8 mouse cellular contexts compared by ENCODE assay signal in the genomic region with DNA sequence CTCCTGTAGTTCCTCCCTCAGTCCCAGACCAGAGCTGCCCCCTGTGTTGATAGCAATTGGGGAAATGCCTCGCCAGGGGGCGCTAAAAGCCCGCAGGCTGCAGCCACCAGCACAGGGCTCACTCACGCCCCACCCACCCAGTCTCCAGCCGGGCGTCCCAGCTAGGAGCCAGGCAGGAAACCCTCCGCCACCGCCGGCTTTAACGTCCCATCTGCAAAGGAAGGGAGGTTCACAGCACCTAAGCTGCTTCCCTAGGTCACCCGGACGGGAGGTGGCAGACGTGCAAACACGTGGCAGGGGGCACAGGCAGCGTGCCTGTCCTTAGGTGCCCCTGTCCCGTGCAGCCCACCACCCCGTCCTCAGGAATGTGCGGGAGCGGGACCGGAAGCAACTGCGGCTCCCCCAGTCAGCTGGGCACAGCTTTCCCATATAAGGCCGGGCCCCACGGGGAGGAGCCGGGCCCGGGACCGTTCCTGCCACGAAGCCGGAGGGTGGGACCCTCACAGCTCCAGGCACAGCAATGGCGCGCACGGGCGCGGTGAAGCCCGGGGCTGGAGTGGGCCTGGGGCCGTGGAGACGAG. TPM values are rescaled to one million over a fixed set of nuclear protein-coding genes. Genes with fewer than 3 reads are reported as not detected.
DNase-seq lines count a peak whose midpoint lies in the region; ATAC-seq and TF ChIP-seq lines count a peak whose summit lies in the region.

No protein-coding gene starts in this region.

- peaks cover 5% of the 10 kb centered on the region for H3K4me1 ChIP-seq in bone marrow macrophage, adult 2 months (ENCODE audit: control insufficient read depth, insufficient read depth, low read length)
- peaks cover 44% of the 10 kb centered on the region for H3K4me1 ChIP-seq in embryonic facial prominence, embryonic 15.5 days
- peaks cover 28% of the 10 kb centered on the region for H3K4me1 ChIP-seq in limb, embryonic 14.5 days (ENCODE audit: control insufficient read depth, insufficient read depth, low read length)
- peaks cover 9% of the 10 kb centered on the region; the same call in 1 of the 2 replicates for H3K4me1 ChIP-seq in midbrain, embryonic 16.5 days (ENCODE audit: control insufficient read depth, insufficient read depth, low read length)
- peaks cover 13% of the 10 kb centered on the region for H3K4me1 ChIP-seq in spleen, adult 2 months (ENCODE audit: control insufficient read depth, insufficient read depth, insufficient read length)

- no peak overlapping the region for H3K27ac ChIP-seq in bone marrow macrophage, adult 2 months (ENCODE audit: insufficient read depth, low read depth, low read length)
- peak overlapping the region; percentile 97 for H3K27ac ChIP-seq in embryonic facial prominence, embryonic 15.5 days (replicated peaks)
- peak overlapping the region; percentile 90 for H3K27ac ChIP-seq in limb, embryonic 14.5 days (replicated peaks; ENCODE audit: low read depth, low read length)
- H3K27ac ChIP-seq in midbrain, embryonic 16.5 days (ENCODE audit: low read length): peak overlapping the region; percentile 77
- peak overlapping the region; percentile 63 for H3K27ac ChIP-seq in spleen, adult 2 months (ENCODE audit: insufficient read depth, low read length)

- peak overlapping the region; percentile 58 for H3K4me3 ChIP-seq in bone marrow macrophage, adult 2 months (ENCODE audit: insufficient read depth, low read length)
- peak overlapping the region; percentile 57 for H3K4me3 ChIP-seq in embryonic facial prominence, embryonic 15.5 days (replicated peaks)
- H3K4me3 ChIP-seq in limb, embryonic 14.5 days (replicated peaks; ENCODE audit: low read length): peak overlapping the region; percentile 44
- H3K4me3 ChIP-seq in midbrain, embryonic 16.5 days (ENCODE audit: low read depth, low read length): peak overlapping the region; percentile 60
- peak overlapping the region; percentile 57 for H3K4me3 ChIP-seq in spleen, adult 2 months (ENCODE audit: extremely low read depth, insufficient read depth, insufficient read length)

- WGBS in embryonic facial prominence, embryonic 15.5 days: under 1% methylated on average over 36 of the region's 36 CpGs
- WGBS in limb, embryonic 14.5 days: under 1% methylated on average over 35 of the region's 36 CpGs
- under 1% methylated on average over 33 of the region's 36 CpGs for WGBS in midbrain, embryonic 16.5 days
- 1% methylated on average over 36 of the region's 36 CpGs for WGBS in spleen, adult 2 months

- TF ChIP-seq CTCF in bone marrow macrophage, adult 2 months (IDR thresholded peaks at IDR 0.05; ENCODE audit: low read depth, low read length): peak; percentile 82; the same call in 1 of the 2 replicates
- peak; percentile 95 for TF ChIP-seq CTCF in spleen, adult 2 months (IDR thresholded peaks at IDR 0.05; ENCODE audit: extremely low read depth, insufficient read depth, insufficient read length, insufficient replicate concordance)

- H3K4me2 ChIP-seq in embryonic facial prominence, embryonic 15.5 days (replicated peaks): peak overlapping the region; percentile 85
- H3K4me2 ChIP-seq in limb, embryonic 14.5 days (replicated peaks; ENCODE audit: low read depth, low read length, severe bottlenecking): peak overlapping the region; percentile 62
- peak overlapping the region; percentile 98 for H3K4me2 ChIP-seq in midbrain, embryonic 16.5 days (ENCODE audit: low read length)

- TF ChIP-seq POLR2A in bone marrow macrophage, adult 2 months (IDR thresholded peaks at IDR 0.05; ENCODE audit: borderline replicate concordance, low read depth, low read length): no peak
- TF ChIP-seq POLR2A in limb, embryonic 14.5 days (IDR thresholded peaks at IDR 0.05; ENCODE audit: borderline replicate concordance, extremely low read depth, insufficient read depth, insufficient read length): peak; percentile 36; the same call in 1 of the 2 replicates
- TF ChIP-seq POLR2A in spleen, adult 2 months (IDR thresholded peaks at IDR 0.05; ENCODE audit: low read depth, low read length): no peak

- H3K9ac ChIP-seq in embryonic facial prominence, embryonic 15.5 days: peak overlapping the region; percentile 45
- H3K9ac ChIP-seq in limb, embryonic 14.5 days (ENCODE audit: low read depth, low read length, severe bottlenecking): peak overlapping the region; percentile 58
- H3K9ac ChIP-seq in midbrain, embryonic 16.5 days (ENCODE audit: low read depth, low read length): peak overlapping the region; percentile 81

- peak; percentile 88 for ATAC-seq in embryonic facial prominence, embryonic 15.5 days (ENCODE audit: insufficient number of reproducible peaks, low FRiP score, low TSS enrichment, low read depth)
- peak; percentile 90 for ATAC-seq in limb, embryonic 14.5 days (ENCODE audit: low FRiP score, low read depth)
- peak; percentile 83 for ATAC-seq in midbrain, embryonic 16.5 days

- H3K36me3 ChIP-seq in embryonic facial prominence, embryonic 15.5 days: peaks cover 34% of the 10 kb centered on the region
- peaks cover 45% of the 10 kb centered on the region for H3K36me3 ChIP-seq in limb, embryonic 14.5 days (ENCODE audit: control insufficient read depth, insufficient read depth, low read length)
- H3K36me3 ChIP-seq in midbrain, embryonic 16.5 days (ENCODE audit: control insufficient read depth, insufficient read depth, low read length): no peaks in the 10 kb centered on the region
- H3K36me3 ChIP-seq in spleen, adult 2 months (ENCODE audit: control insufficient read depth, insufficient read depth, low read length): no peaks in the 10 kb centered on the region

- DNase-seq in B cell, adult 2 months: peak; percentile 95
- DNase-seq in heart, adult 9 months (ENCODE audit: low spot score in 2 of 2): peak; percentile 97
- DNase-seq in kidney, adult 9 months: peak; percentile 97
- DNase-seq in limb, embryonic 14.5 days (ENCODE audit: low spot score): peak; percentile 97
- DNase-seq in spleen, adult 2 months (ENCODE audit: low read depth in 1 of 2, low spot score in 2 of 2): peak; percentile 67 to 90

- H3K27me3 ChIP-seq in embryonic facial prominence, embryonic 15.5 days: no peaks in the 10 kb centered on the region
- no peaks in the 10 kb centered on the region for H3K27me3 ChIP-seq in limb, embryonic 14.5 days (ENCODE audit: control insufficient read depth, insufficient read depth, low read length)
- no peaks in the 10 kb centered on the region for H3K27me3 ChIP-seq in midbrain, embryonic 16.5 days (ENCODE audit: control insufficient read depth, insufficient read depth, low read depth, low read length)
- H3K27me3 ChIP-seq in spleen, adult 2 months (ENCODE audit: control insufficient read depth, insufficient read depth, low read length): no peaks in the 10 kb centered on the region

- H3K9me3 ChIP-seq in embryonic facial prominence, embryonic 15.5 days (replicated peaks): no peaks in the 10 kb centered on the region
- no peaks in the 10 kb centered on the region for H3K9me3 ChIP-seq in limb, embryonic 14.5 days (ENCODE audit: control insufficient read depth, low read length)
- H3K9me3 ChIP-seq in midbrain, embryonic 16.5 days (replicated peaks; ENCODE audit: control insufficient read depth, low read length, poor library complexity, severe bottlenecking): no peaks in the 10 kb centered on the region

RNA-seq across cellular contexts. Expression of a gene that starts 4.9 kb away (rescaled TPM):
- polyA plus RNA-seq in bone marrow macrophage, adult 2 months (2012; ENCODE audit: insufficient read depth, insufficient read length, missing spikeins): 5.8 and 7.5 TPM in 2 replicates
- 89.2 and 93.7 TPM in 2 replicates for polyA plus RNA-seq in embryonic facial prominence, embryonic 15.5 days (2015; fragmentation: Nextera tagmentation; extraction: Ambion mirVana)
- polyA plus RNA-seq in limb, embryonic 14.5 days (2012; rRNA removed): 59.0 and 64.7 TPM in 2 replicates
- 71.8 and 79.6 TPM in 2 replicates for polyA plus RNA-seq in limb, embryonic 14.5 days (2014; fragmentation: Nextera tagmentation; extraction: Ambion mirVana)
- 14.2 and 14.7 TPM in 2 replicates for polyA plus RNA-seq in midbrain, embryonic 16.5 days (2015; fragmentation: Nextera tagmentation; extraction: Ambion mirVana)
- polyA plus RNA-seq in spleen, adult 2 months (2012; rRNA removed): 13.0 and 14.6 TPM in 2 replicates

RNA-seq across cellular contexts. Expression of a gene that starts 21.0 kb away (rescaled TPM):
- 24.5 and 31.8 TPM in 2 replicates for polyA plus RNA-seq in bone marrow macrophage, adult 2 months (2012; ENCODE audit: insufficient read depth, insufficient read length, missing spikeins)
- 197 and 208 TPM in 2 replicates for polyA plus RNA-seq in embryonic facial prominence, embryonic 15.5 days (2015; fragmentation: Nextera tagmentation; extraction: Ambion mirVana)
- polyA plus RNA-seq in limb, embryonic 14.5 days (2012; rRNA removed): 201 and 256 TPM in 2 replicates
- 191 and 214 TPM in 2 replicates for polyA plus RNA-seq in limb, embryonic 14.5 days (2014; fragmentation: Nextera tagmentation; extraction: Ambion mirVana)
- 87.5 and 129 TPM in 2 replicates for polyA plus RNA-seq in midbrain, embryonic 16.5 days (2015; fragmentation: Nextera tagmentation; extraction: Ambion mirVana)
- 36.7 and 50.7 TPM in 2 replicates for polyA plus RNA-seq in spleen, adult 2 months (2012; rRNA removed)

RNA-seq across cellular contexts. Expression of a gene that starts 30.9 kb away (rescaled TPM):
- 1.1 and 1.2 TPM in 2 replicates for polyA plus RNA-seq in bone marrow macrophage, adult 2 months (2012; ENCODE audit: insufficient read depth, insufficient read length, missing spikeins)
- 1.7 and 1.9 TPM in 2 replicates for polyA plus RNA-seq in embryonic facial prominence, embryonic 15.5 days (2015; fragmentation: Nextera tagmentation; extraction: Ambion mirVana)
- polyA plus RNA-seq in limb, embryonic 14.5 days (2012; rRNA removed): 0.23 and 0.40 TPM in 2 replicates
- polyA plus RNA-seq in limb, embryonic 14.5 days (2014; fragmentation: Nextera tagmentation; extraction: Ambion mirVana): 0.18 and 0.43 TPM in 2 replicates
- 8.3 and 10.3 TPM in 2 replicates for polyA plus RNA-seq in midbrain, embryonic 16.5 days (2015; fragmentation: Nextera tagmentation; extraction: Ambion mirVana)
- 1.1 and 1.9 TPM in 2 replicates for polyA plus RNA-seq in spleen, adult 2 months (2012; rRNA removed)

RNA-seq across cellular contexts. Expression of a gene that starts 47.4 kb away (rescaled TPM):
- polyA plus RNA-seq in bone marrow macrophage, adult 2 months (2012; ENCODE audit: insufficient read depth, insufficient read length, missing spikeins): not detected in 2 replicates
- polyA plus RNA-seq in embryonic facial prominence, embryonic 15.5 days (2015; fragmentation: Nextera tagmentation; extraction: Ambion mirVana): 1.1 and 1.5 TPM in 2 replicates
- 0.99 and 1.4 TPM in 2 replicates for polyA plus RNA-seq in limb, embryonic 14.5 days (2012; rRNA removed)
- polyA plus RNA-seq in limb, embryonic 14.5 days (2014; fragmentation: Nextera tagmentation; extraction: Ambion mirVana): 0.23 and 0.40 TPM in 2 replicates
- polyA plus RNA-seq in midbrain, embryonic 16.5 days (2015; fragmentation: Nextera tagmentation; extraction: Ambion mirVana): 1.7 and 3.9 TPM in 2 replicates
- 0.15 and 0.30 TPM in 2 replicates for polyA plus RNA-seq in spleen, adult 2 months (2012; rRNA removed)
